Mouse (Mus musculus) heart, adult 2 months (tissue): Measurements from ENCODE around the gene Gm20388.

ENCODE experiments used
- CTCF ChIP-seq: fragments of 200-600 bp; IDR thresholded peaks from 2 replicates; pipeline ENCODE4 v1.8.1; 2022; ENCODE audit warnings: antibody characterized with exemption, mild to moderate bottlenecking, moderate library complexity
- EP300 ChIP-seq: fragments of 200-500 bp; IDR thresholded peaks from 2 replicates; pipeline ENCODE4 v1.6.1; 2011; ENCODE audit warnings: low read depth, low read length, control low read depth; ENCODE audit not compliant: insufficient read depth

DNA sequence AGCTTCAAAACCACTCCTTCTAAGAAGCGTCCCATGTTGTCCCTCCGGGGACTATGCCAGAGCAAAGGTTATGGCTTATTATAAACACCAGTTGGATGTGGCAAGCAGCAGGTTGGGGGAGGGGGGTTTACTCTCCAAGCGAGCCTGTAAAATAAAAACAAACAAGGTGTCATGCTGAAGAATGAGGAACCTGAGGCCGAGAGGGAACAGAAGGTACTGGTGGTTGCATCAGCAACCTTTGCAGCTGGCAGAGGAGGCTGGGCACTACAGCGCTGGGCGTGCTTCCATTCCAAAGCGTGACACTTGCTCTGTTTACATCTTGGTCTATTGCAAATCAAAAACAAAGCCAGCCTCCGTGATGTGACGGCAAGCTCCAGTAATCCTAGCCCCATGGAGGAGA is 1669.8 kb downstream of the Gm20388 start:
- TF ChIP-seq CTCF (no peak), EP300 (no peak)
